Mouse (Mus musculus) mouse trophoblast stem cell (cell line): Measurements from ENCODE around the gene Lrrc23.

Experiments
- in situ Hi-C, 2 experiments: fragments of 300-500 bp; cut with MseI, MboI; formaldehyde crosslinking; loops; 2 replicates in 1 of 2; 3 replicates in 1 of 2; pipeline ENCODE4 v1.15.1; 2025

Lrrc23 gene

GRCm38 (mm10) chr6:124767920-124768703, 11.4 kb downstream of the Lrrc23 start:
- in situ Hi-C loops: no loop called here

GRCm38 (mm10) chr6:124767536-124767919, 12.0 kb downstream of the Lrrc23 start:
- in situ Hi-C loops: no loop called here

- in situ Hi-C loops: no loop called here
These were observed 13.6 kb downstream of the Lrrc23 start for GRCm38 (mm10) chr6:124765951-124766350.

DNA sequence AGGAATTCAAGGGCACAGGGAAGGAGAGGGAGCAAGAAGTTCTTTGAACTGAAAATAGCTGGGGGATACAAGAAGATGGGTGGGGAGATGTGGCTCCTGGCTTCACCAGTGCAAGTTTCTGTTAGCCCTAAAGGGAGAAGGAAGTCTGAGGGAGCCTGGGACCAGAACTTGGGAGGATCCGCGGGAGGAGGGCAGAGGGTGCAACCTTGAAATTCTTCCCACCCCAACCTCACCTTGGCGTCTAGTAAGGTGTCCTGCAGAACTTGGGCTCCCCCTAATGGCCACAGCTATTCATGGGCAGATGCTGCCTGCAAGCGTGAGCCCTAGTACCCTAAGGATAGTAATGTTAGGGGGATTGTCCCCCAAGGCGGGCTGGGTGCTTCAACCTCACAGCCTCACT, 20.3 kb downstream of the Lrrc23 start:
- in situ Hi-C loops: no loop called here

GRCm38 (mm10) chr6:124758849-124759232, 20.7 kb downstream of the Lrrc23 start:
- in situ Hi-C loops: no loop called here

GRCm38 (mm10) chr6:124757909-124758848, 21.3 kb downstream of the Lrrc23 start:
- in situ Hi-C loops: no loop called here

GRCm38 (mm10) chr6:124757351-124757880, 22.1 kb downstream of the Lrrc23 start:
- in situ Hi-C loops: no loop called here

GRCm38 (mm10) chr6:124756652-124757350, 22.7 kb downstream of the Lrrc23 start:
- in situ Hi-C loops: no loop called here

DNA sequence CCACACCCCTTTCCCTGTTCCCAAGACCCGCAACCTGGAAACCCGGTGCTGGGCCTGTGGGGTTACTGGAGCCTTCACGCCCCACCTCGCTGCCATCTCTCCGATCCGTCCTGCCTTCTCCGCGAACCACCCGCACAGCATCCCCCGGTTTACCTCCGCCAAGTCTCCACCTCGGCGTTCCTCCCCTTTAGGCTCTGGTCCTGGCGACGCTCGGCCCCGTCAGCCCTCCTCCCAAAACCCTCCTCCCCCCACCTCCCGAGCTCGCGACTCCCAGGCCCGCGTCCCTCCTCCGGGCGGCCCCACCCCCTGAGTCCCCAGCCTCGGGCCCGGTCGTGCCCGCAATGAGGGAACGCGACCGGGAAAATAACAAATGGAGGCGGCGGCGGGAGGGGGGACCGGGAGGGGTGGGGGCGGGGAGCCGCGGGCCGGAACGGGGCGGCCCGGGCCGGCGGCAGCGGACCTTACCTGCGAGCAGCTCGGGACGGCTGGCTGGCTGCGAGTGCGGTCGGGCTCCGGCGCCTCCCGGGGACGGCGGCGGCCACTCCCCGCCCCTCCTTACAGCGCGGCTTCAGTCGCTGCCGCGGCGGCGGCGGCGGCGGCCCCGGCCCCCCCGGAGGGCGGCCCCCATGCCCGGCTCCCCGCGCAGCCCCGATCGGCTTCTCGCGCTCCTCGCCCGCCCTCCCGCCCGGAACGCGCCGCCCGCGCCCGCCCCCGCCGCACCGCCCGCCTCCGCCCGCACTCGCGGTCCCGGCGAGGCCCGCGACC, 23.5 kb downstream of the Lrrc23 start, which contains the start of the genes Gm45234 and Atn1:
TSS of gene Gm45234 (minus strand) at position 191 of the 765 bp plus-strand sequence.
TSS of gene Atn1 (minus strand) at position 694 of the 765 bp plus-strand sequence.
- in situ Hi-C loops: no loop called here

DNA sequence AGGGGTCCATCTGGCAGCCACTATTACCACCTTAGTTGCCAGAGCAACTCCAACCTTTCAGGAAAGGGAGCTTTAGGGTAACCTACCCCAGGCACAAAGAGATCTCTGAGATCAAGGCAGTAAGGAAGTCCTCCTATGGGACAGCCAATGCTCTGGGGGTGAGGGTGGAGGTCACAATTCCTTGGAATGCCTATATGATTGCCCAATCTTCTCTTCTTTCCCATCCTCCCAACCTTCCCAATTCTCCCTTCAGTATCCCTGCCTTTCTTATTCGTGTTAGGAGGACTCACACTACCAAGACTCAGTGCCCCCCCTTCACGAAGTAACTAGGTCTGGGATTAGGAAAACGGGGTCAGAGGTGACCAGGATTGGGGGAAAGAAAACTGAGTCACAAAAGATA, 24.2 kb downstream of the Lrrc23 start:
- in situ Hi-C loops: no loop called here

GRCm38 (mm10) chr6:124753861-124754260, 25.7 kb downstream of the Lrrc23 start:
- in situ Hi-C loops: no loop called here

GRCm38 (mm10) chr6:124750405-124750804, 29.1 kb downstream of the Lrrc23 start:
- in situ Hi-C loops: no loop called here

GRCm38 (mm10) chr6:124746654-124747632, 32.6 kb downstream of the Lrrc23 start:
- in situ Hi-C loops: no loop called here

DNA sequence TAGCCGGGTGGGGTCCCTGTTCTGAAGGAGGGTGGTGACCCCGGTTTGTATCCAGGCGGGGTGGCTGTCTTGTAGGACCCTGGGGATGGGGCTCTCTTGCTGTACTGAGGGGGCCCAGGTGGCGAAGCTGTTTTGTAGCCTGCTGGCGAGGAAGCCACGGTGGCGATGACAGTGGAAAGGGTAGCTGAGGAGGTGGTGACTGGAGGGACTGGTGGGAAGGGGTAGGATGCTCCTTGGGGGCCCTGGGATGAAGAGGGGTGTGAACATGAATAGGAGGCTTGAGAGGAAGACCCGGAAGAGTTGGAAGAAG, 33.3 kb downstream of the Lrrc23 start:
- in situ Hi-C loops: no loop called here

DNA sequence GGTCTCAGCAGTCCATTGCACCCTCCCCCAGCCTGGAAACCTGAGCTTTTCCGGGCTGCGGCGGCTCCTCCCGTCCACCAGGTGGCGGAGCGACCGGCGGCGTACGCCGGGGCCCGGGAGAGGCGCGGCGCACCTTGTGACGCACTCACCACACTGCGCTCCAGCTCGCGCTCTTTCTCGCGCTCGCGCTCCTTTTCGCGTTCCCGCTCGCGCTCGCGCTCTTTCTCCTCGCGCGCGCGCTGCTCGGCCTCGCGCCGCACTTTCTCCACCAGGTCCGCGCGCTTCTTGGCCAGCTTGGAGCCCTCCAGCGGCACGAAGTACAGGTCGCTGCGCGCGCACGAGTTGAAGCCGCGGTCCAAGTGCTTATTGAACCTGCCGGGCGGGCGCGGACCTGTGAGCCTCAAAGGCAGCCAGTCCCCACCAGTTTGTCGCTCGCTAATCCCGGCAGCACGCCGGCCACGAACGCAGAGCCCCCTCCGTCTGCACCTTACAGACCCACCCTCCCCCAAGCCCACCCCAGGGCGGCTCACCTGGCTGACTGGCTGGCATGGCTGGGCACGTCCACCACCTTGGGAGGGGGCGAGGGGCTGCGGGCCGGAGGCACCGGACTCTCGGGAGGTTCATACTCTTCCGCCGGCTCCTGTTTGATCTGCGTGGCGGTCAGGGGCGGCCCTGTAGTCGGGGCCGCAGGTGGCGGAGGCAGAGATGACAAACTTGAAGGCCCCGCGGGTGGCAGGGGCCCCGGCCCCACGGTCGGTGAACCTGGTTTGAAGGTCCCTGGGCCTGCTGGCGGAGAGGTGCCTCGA, 33.8 kb downstream of the Lrrc23 start:
- in situ Hi-C loops: no loop called here

- in situ Hi-C loops: no loop called here
These were observed 34.7 kb downstream of the Lrrc23 start for GRCm38 (mm10) chr6:124744755-124745321.

GRCm38 (mm10) chr6:124743647-124744046, 35.9 kb downstream of the Lrrc23 start:
- in situ Hi-C loops: no loop called here

DNA sequence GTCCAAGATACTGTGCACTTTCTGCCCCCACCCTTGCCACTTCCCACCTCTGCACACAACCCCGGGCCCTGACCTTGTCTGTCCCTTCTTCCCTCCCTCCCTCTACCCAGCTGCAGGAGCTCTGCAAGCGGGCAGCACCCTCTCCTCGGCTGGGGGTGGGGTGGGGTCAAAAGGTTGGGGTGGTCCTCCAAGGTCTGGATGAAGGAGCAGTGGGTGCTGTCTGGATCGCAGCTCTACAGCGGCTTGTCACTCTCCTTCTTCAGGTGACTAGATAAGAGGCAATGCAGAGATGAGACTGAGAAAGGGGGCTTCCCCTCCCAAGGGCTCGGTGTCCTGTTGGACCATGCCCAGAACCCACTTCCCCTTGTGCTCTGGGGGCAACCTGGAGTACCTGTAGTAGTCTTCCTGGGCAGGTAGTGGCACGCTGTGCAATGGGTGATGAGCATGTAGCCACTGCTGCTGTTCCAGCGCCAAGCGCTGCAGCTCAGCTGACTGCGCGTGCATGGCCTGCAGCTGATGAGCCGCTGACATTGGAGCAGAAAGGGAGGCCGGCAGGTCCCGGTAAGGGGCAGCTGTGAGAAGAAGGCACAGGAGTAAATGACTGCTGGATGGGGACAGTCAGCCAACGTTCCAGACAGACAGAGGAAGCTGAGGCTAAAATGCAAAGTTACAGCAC, 36.5 kb downstream of the Lrrc23 start:
- in situ Hi-C loops: no loop called here
